Mouse (Mus musculus) lung, embryonic 16.5 days (tissue): Measurements from ENCODE around the gene BC005624. TPM values are rescaled to one million over a fixed set of nuclear protein-coding genes. Genes with fewer than 3 reads are reported as not detected.

Experiments
- ATAC-seq: fragments of 200-750 bp; cut with Nextera tagmentation; 2 replicates; pipeline ENCODE4 v1.8.0; 2017; ENCODE audit warnings: low read depth, mild to moderate bottlenecking, moderate library complexity
- H3K27ac ChIP-seq: fragments of 300-500 bp; sonication (generic); 2 replicates; pipeline ENCODE4 v1.5.1; 2014; ENCODE audit warnings: mild to moderate bottlenecking, control low read depth, low read length
- H3K27me3 ChIP-seq: fragments of 300-500 bp; sonication (generic); 2 replicates; pipeline ENCODE4 v1.6.1; 2014; ENCODE audit warnings: low read depth, low read length, mixed read lengths; ENCODE audit not compliant: control insufficient read depth, insufficient read depth
- H3K36me3 ChIP-seq: fragments of 300-500 bp; sonication (generic); 2 replicates; pipeline ENCODE4 v1.6.1; 2014; ENCODE audit warnings: low read length; ENCODE audit not compliant: control insufficient read depth, insufficient read depth
- H3K4me1 ChIP-seq: fragments of 300-500 bp; sonication (generic); replicated peaks from 2 replicates; pipeline ENCODE4 v1.6.1; 2014; ENCODE audit warnings: low read length, mixed read lengths; ENCODE audit not compliant: control insufficient read depth, insufficient read depth
- H3K4me2 ChIP-seq: fragments of 300-500 bp; sonication (generic); 2 replicates; pipeline ENCODE4 v1.6.1; 2014; ENCODE audit warnings: low read depth, low read length, control low read depth
- H3K4me3 ChIP-seq: fragments of 300-500 bp; sonication (generic); 2 replicates; pipeline ENCODE4 v1.5.1; 2014; ENCODE audit warnings: mild to moderate bottlenecking, low read length, control low read depth
- H3K9ac ChIP-seq: fragments of 300-500 bp; sonication (generic); 2 replicates; pipeline ENCODE4 v1.6.1; 2014; ENCODE audit warnings: low read length, control low read depth
- H3K9me3 ChIP-seq: fragments of 300-500 bp; sonication (generic); 2 replicates; pipeline ENCODE4 v1.6.1; 2016; ENCODE audit warnings: low read length; ENCODE audit not compliant: control insufficient read depth
- WGBS: fragments of 180-500 bp; shearing (Covaris S2); extraction: QIAGEN DNeasy Blood & Tissue Kit; methylation state at CpG from one replicate; pipeline ENCODE4 v1.1.7; 2014; 5-methylcytosine and 5-hydroxymethylcytosine counted together
- polyA plus RNA-seq: library from polyadenylated mRNA; unstranded; fragments of >200 nt; fragmentation: Nextera tagmentation; extraction: Ambion mirVana; gene quantifications from 2 replicates; pipeline ENCODE4 v1.2.1, GENCODE M21; 2015

The BC005624 gene
- polyA plus RNA-seq, 1 experiment from 2014 or later, result 58.9 TPM

DNA sequence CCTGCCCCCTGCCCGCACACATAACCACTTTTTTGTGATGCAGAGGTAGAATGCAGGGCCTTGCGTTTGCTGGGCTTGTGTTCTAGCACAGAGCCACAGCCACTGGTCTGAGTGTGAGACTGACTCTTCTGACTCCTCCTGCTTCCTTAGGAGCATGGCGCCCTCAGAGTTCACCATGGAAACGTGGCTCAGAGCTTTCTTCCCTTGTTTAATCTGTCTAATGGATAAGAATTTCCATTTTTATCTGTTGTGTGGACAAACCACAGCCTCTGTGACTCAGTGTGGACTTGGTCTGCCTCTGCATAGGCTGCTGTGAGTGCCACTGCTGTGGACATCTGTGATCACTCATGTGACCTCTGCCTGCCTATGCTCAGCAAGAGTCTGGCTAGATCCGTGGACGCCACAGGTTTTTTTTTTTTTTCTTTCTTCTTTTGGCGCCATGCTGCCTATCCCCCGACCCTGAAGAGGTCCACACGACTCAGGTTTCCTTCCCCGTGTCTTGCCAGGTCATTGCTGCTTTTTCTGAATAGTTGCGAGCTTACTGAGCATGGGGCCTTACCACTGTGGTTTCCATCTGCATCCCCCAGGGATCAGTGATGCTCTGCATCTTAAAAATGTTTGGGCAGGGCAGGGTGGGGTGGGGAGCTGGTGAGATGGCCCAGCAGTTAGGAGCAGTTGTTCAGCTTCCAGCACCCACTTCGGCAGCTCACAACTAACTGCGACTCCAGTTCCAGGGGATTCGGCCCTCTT is 31.5 kb upstream of the BC005624 start:
- Histone ChIP-seq H3K9ac (no peak overlapping the region), H3K4me2 (no peak overlapping the region), H3K36me3 (peaks cover 2% of the 10 kb centered on the region; the same call in 1 of the 2 replicates), H3K27me3 (no peaks in the 10 kb centered on the region), H3K4me1 (no peaks in the 10 kb centered on the region), H3K4me3 (no peak overlapping the region), H3K27ac (no peak overlapping the region), H3K9me3 (no peaks in the 10 kb centered on the region)
- ATAC-seq, result no peak
- 66% methylated on average over 14 of the region's 14 CpGs for WGBS

DNA sequence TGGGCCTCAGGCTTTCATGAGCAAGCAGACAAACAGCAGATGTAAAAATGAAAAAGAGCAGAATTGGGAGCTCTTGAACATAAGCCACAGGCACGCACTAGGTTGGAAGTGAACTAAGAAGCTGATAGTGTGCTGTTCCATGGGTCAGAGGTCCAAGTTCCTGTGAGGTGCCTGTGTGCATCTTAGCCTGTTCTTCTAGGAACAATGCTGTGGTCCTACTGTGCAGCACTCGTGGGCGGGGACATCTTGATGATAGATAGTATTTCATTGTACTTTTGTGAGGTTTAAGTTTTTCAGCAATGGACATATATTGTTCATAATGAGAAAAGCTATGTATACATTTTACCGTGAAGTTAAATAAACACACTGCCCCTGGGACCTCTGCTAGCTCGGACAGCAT is 25.2 kb upstream of the BC005624 start:
- no peak overlapping the region for H3K9ac ChIP-seq
- peaks cover 3% of the 10 kb centered on the region; the same call in 1 of the 2 replicates for H3K4me1 ChIP-seq
- H3K4me2 ChIP-seq, result no peak overlapping the region
- WGBS, result 60% methylated on average over 5 of the region's 5 CpGs
- H3K36me3 ChIP-seq, result no peaks in the 10 kb centered on the region; the same call in 1 of the 2 replicates
- no peak overlapping the region for H3K27ac ChIP-seq
- no peaks in the 10 kb centered on the region for H3K27me3 ChIP-seq
- H3K4me3 ChIP-seq, result no peak overlapping the region
- no peak for ATAC-seq
- no peaks in the 10 kb centered on the region for H3K9me3 ChIP-seq

DNA sequence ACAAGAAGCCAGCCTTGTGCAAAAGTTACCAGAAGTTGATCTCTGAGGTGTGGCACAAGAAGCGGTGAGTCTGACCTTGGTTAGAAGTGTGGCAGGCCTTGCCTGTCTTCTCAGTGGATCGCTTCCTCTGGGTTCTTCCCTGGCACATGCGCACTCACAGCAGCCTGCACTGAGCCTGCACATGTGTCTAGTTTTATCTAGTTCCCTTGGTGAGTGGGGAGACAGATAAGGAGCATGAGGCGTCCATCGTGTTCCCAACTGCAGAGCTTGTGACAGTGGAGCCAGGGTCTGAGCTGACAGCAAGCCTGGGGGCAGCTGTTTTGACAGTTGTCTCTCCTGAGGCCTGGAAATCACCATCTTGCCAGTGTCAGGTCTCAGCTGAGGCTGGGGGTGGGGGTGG is 24.4 kb upstream of the BC005624 start:
- Histone ChIP-seq H3K27ac (no peak overlapping the region), H3K4me3 (no peak overlapping the region), H3K9me3 (no peaks in the 10 kb centered on the region), H3K4me2 (no peak overlapping the region), H3K27me3 (no peaks in the 10 kb centered on the region), H3K36me3 (no peaks in the 10 kb centered on the region; the same call in 1 of the 2 replicates), H3K4me1 (peaks cover 3% of the 10 kb centered on the region; the same call in 1 of the 2 replicates), H3K9ac (no peak overlapping the region)
- WGBS, result 56% methylated on average over 5 of the region's 5 CpGs
- 0 out of 2 replicates have a peak, but pooled peaks have one; percentile 31 for ATAC-seq

DNA sequence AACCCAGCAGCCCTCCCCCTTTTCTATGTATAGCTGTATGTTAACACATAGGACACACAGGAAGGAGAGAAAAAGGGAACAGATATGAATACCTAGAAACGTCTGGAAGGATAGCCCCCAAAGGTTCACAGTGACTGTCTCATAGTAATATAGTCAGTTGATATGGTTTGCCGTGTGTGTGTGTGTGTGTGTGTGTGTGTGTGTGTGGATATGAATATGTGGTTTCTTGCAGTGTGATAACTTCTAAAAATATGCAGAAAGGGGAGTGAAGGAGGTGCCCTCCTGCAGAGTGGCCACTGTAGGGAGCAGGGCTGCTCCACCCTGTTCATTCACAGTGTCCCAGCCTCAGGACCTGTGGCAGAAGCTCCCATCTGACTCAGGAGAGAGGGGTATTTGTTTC is 23.5 kb upstream of the BC005624 start:
- WGBS, result 59% methylated on average over 2 of the region's 2 CpGs
- H3K4me2 ChIP-seq, result no peak overlapping the region

DNA sequence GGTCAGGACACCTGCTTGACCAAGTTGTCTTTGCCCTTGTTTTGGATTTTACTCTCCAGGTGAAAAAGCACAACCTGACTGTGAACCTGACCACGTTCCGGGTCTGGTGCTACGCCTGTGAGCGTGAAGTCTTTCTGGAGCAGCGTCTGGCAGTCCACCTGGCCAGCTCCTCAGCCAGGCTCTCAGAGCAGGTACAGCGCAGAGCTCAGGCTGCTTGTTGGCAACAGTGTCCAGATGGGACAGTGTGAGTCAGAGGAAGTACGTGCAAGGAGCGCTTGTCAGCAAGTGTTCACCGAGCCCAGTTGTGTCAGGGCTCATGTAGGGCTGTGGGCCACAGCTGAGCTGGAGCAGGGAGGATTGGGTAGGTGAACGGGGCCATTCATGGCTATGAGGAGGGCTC is 20.9 kb upstream of the BC005624 start:
- Histone ChIP-seq H3K4me2 (no peak overlapping the region), H3K4me3 (no peak overlapping the region), H3K36me3 (no peaks in the 10 kb centered on the region; the same call in 1 of the 2 replicates), H3K9me3 (no peaks in the 10 kb centered on the region), H3K9ac (no peak overlapping the region), H3K27ac (no peak overlapping the region), H3K4me1 (peaks cover 3% of the 10 kb centered on the region; the same call in 1 of the 2 replicates), H3K27me3 (no peaks in the 10 kb centered on the region)
- 90% methylated on average over 10 of the region's 10 CpGs for WGBS
- ATAC-seq, result no peak

More for the DNA sequence above, 23.5 kb upstream of the BC005624 start:
- no peak for ATAC-seq
- Histone ChIP-seq H3K4me1 (peaks cover 3% of the 10 kb centered on the region; the same call in 1 of the 2 replicates), H3K36me3 (no peaks in the 10 kb centered on the region; the same call in 1 of the 2 replicates), H3K27me3 (no peaks in the 10 kb centered on the region), H3K9ac (no peak overlapping the region), H3K9me3 (no peaks in the 10 kb centered on the region), H3K4me3 (no peak overlapping the region), H3K27ac (no peak overlapping the region)

DNA sequence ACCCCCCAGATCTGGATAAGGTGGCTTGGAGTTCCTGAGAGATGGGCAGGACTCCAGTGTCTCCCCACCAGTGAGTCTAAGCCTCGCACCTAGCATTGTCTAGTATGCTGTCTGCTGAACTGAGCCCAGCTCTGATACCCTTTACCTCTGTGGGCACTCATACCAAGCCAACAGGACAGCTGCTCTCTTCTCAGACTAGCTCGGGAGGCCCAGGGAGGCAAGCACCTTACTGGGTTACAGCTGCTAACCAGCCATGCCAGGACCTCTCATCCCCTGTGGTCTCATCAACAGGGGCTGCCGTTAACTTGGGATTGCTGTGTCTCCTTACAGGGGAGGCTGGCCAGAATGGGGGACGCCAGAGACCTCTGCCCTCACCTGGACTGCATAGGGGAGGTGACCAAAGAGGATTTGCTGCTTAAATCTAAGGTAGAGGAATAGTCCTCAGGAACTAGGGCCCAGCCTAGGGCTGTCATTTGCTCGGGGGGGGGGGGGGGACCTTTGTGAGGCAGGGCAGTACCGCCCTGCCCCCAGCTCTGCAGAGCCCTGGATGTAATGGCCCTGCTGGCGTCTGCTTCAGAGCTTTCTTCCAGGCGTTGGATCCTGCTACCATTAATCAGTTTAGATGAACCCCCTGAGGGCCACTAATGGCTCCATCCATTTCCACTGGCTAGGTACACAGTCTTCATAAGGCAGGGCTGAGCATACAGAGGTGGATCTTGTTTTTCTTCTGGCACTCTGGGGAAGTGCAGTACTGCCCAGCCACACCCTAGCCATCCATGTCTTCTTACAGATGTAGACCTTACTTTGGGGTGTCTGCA is 16.7 kb upstream of the BC005624 start:
- no peaks in the 10 kb centered on the region for H3K27me3 ChIP-seq
- H3K4me2 ChIP-seq, result no peak overlapping the region
- H3K27ac ChIP-seq, result no peak overlapping the region
- no peak overlapping the region for H3K4me3 ChIP-seq
- WGBS, result 63% methylated on average over 8 of the region's 8 CpGs
- no peak for ATAC-seq
- no peak overlapping the region for H3K9ac ChIP-seq
- peaks cover 5% of the 10 kb centered on the region; the same call in 1 of the 2 replicates for H3K4me1 ChIP-seq
- no peaks in the 10 kb centered on the region for H3K9me3 ChIP-seq
- no peaks in the 10 kb centered on the region; the same call in 1 of the 2 replicates for H3K36me3 ChIP-seq

DNA sequence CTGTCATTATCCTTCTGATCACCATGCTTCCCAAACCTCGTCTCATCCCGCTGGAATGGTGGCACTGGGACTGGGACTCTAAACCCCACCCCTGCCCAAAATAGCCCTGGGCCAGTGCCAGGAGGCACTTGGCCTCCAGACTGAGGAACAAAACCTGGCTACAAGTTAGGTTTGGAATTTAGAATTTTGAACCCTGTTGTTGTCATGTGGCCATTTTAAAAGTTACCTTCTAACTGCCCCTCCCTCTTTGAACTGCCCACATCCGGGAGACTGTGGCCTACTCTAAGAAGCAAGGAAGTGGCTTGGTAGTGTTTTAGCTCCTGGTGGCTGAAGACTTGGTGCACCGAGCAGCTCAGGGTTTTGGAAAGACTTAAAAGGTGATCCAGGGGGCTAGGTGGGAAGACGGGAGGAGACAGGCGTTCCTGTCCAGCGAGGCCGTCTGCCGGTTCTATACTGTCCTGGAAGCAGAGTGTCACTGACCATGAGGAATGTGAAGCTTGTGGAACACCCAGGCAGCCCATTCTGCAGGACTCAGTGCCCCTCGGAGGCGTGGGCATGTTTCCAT is 13.5 kb upstream of the BC005624 start:
- H3K9ac ChIP-seq, result no peak overlapping the region
- H3K27me3 ChIP-seq, result no peaks in the 10 kb centered on the region
- no peaks in the 10 kb centered on the region for H3K9me3 ChIP-seq
- H3K4me1 ChIP-seq, result peaks cover 5% of the 10 kb centered on the region; the same call in 1 of the 2 replicates
- no peak overlapping the region for H3K4me2 ChIP-seq
- 73% methylated on average over 11 of the region's 11 CpGs for WGBS
- no peaks in the 10 kb centered on the region for H3K36me3 ChIP-seq
- no peak overlapping the region for H3K4me3 ChIP-seq
- H3K27ac ChIP-seq, result no peak overlapping the region
- no peak; the same call in 1 of the 2 replicates for ATAC-seq

GRCm38 (mm10) chr2:30994853-30995252 is 12.9 kb upstream of the BC005624 start:
- Histone ChIP-seq H3K9ac (no peak overlapping the region), H3K9me3 (no peaks in the 10 kb centered on the region), H3K27me3 (no peaks in the 10 kb centered on the region), H3K4me3 (no peak overlapping the region), H3K4me1 (peaks cover 5% of the 10 kb centered on the region; the same call in 1 of the 2 replicates), H3K36me3 (no peaks in the 10 kb centered on the region), H3K27ac (no peak overlapping the region), H3K4me2 (no peak overlapping the region)
- ATAC-seq, result no peak
- WGBS, result 90% methylated on average over 4 of the region's 4 CpGs

DNA sequence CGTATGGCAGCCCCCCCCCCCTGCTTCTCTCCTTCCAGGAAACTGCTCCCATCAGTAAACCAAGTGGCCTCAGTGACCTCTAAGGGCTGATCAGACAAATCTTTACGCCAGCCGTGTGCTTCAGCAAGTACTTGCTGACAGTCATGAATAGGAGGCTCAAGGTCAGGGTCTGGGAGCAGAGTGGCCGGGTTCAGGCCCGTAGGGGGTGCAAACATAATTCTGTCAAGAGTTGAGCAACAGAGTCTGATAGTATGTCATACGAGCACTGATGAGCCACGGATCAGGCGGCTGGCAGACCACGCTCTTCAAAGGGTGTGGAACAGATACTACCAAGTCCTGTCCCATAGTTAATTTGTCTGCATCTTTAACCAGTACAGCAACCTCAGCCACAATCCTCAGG is 8.2 kb upstream of the BC005624 start:
- WGBS, result 79% methylated on average over 9 of the region's 9 CpGs
- H3K9ac ChIP-seq, result no peak overlapping the region
- no peaks in the 10 kb centered on the region for H3K27me3 ChIP-seq
- no peak for ATAC-seq
- no peaks in the 10 kb centered on the region for H3K36me3 ChIP-seq
- H3K4me1 ChIP-seq, result 0 out of 2 replicates have a peak, but pooled peaks cover 2% of the 10 kb centered on the region
- H3K4me3 ChIP-seq, result no peak overlapping the region
- H3K4me2 ChIP-seq, result no peak overlapping the region
- no peaks in the 10 kb centered on the region for H3K9me3 ChIP-seq
- H3K27ac ChIP-seq, result no peak overlapping the region
